Mouse (Mus musculus) liver, embryonic 15.5 days (tissue): ENCODE data around the gene Tesc. TPM values are rescaled to one million over a fixed set of nuclear protein-coding genes. Genes with fewer than 3 reads are reported as not detected.

Experiments
- ATAC-seq: fragments of 200-750 bp; cut with Nextera tagmentation; 2 replicates; pipeline ENCODE4 v1.8.0; 2017; ENCODE audit warnings: moderate number of reproducible peaks, mild to moderate bottlenecking, moderate library complexity; ENCODE audit not compliant: insufficient read depth
- H3K27ac ChIP-seq: fragments of 300-500 bp; sonication (generic); replicated peaks from 2 replicates; pipeline ENCODE4 v1.5.1; 2015; ENCODE audit warnings: mild to moderate bottlenecking, inconsistent platforms
- H3K27me3 ChIP-seq: fragments of 300-500 bp; sonication (generic); 2 replicates; pipeline ENCODE4 v1.6.1; 2015; ENCODE audit warnings: mild to moderate bottlenecking, inconsistent platforms
- H3K36me3 ChIP-seq: fragments of 300-500 bp; sonication (generic); replicated peaks from 2 replicates; pipeline ENCODE4 v1.6.1; 2015; ENCODE audit warnings: moderate library complexity, mild to moderate bottlenecking, inconsistent platforms
- H3K4me1 ChIP-seq: fragments of 300-500 bp; sonication (generic); replicated peaks from 2 replicates; pipeline ENCODE4 v1.6.1; 2015; ENCODE audit warnings: inconsistent platforms
- H3K4me2 ChIP-seq: fragments of 300-500 bp; sonication (generic); 2 replicates; pipeline ENCODE4 v1.6.1; 2015; ENCODE audit warnings: moderate library complexity, mild to moderate bottlenecking, inconsistent platforms
- H3K4me3 ChIP-seq: fragments of 300-500 bp; sonication (generic); replicated peaks from 2 replicates; pipeline ENCODE4 v1.5.1; 2015; ENCODE audit warnings: mild to moderate bottlenecking, inconsistent platforms
- H3K9ac ChIP-seq: fragments of 300-500 bp; sonication (generic); 2 replicates; pipeline ENCODE4 v1.6.1; 2015; ENCODE audit warnings: moderate library complexity, mild to moderate bottlenecking, inconsistent platforms
- H3K9me3 ChIP-seq: fragments of 300-500 bp; sonication (generic); replicated peaks from 2 replicates; pipeline ENCODE4 v1.6.1; 2016; ENCODE audit warnings: inconsistent platforms
- WGBS: fragments of 180-500 bp; shearing (Covaris S2); methylation state at CpG from one replicate; pipeline ENCODE4 v1.1.7; 2015; ENCODE audit warnings: mixed read lengths; ENCODE audit not compliant: insufficient replicate concordance; 5-methylcytosine and 5-hydroxymethylcytosine counted together
- polyA plus RNA-seq: library from polyadenylated mRNA; unstranded; fragments of >200 nt; fragmentation: Nextera tagmentation; extraction: Ambion mirVana; gene quantifications from 2 replicates; pipeline ENCODE4 v1.2.1, GENCODE M21; 2015

Tesc gene
- polyA plus RNA-seq = 1.6 and 2.2 TPM in 2 replicates

DNA sequence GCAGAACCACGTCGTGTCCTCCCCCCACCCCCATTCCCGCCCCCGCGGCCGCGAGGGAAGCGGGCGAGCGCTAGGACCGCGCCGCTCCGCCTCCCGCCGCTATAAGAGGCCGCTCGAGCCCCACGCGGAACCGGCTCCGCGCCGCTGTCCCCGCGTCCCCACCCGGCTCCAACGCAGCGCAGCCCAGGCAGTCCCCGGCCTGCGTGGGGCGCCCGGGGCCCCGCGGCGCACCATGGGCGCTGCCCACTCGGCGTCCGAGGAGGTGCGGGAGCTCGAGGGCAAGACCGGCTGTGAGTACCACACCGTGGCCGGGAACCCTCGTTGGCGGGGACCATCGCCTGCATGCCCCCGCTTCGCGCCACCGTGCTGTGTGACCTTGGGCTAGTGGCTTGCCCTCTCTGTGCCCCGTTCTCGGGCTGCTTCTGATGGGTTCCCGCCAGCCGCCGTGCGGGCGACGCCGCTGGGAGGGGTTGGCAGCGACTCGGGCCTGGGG lies at the start of gene Tesc:
Gene Tesc (plus strand): TSS at position 46 of the 493 bp plus-strand sequence.
- Histone ChIP-seq H3K4me3 (peak within 1 kb of the TSS; percentile 53), H3K36me3 (no peaks in the 10 kb centered on the region), H3K9ac (no peak within 1 kb of the TSS), H3K27ac (no peak within 1 kb of the TSS), H3K9me3 (no peaks in the 10 kb centered on the region), H3K4me1 (peaks cover 13% of the 10 kb centered on the region; the same call in 1 of the 2 replicates), H3K27me3 (peaks cover 69% of the 10 kb centered on the region), H3K4me2 (peak within 1 kb of the TSS; percentile 70)
- WGBS = under 1% methylated on average over 63 of the region's 63 CpGs
- ATAC-seq = no peak

DNA sequence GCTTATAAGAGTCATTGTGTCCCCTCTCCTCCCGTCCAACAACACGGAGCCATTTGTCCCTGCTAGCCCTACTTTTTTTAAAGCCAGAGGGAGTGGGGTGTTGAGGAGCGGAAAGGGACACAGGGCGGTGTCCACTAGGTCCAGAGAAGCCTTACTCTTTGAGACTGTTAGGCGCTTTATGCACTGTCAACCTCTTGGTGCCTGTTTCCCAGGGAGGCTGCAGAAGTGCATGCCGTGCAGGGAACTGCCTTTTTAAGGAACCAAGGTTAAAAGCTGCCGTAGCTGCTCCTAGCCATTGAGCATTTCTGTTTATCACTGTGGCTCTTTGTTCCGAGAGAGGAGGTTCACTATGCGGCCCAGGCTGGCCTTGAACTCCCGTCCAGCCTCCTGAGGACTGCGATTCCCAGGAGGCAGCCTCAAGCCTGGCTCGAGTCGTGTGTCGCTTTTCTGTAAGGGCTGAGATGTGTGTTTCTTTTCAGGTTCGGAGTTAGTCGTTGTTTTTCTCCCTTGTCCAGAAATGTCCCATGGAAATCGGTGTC lies 49.3 kb upstream of the Tesc start:
- Histone ChIP-seq H3K4me3 (peak overlapping the region; percentile 83), H3K36me3 (peaks cover 18% of the 10 kb centered on the region; the same call in 1 of the 2 replicates), H3K4me2 (peak overlapping the region; percentile 92), H3K9ac (no peak overlapping the region), H3K4me1 (peaks cover 51% of the 10 kb centered on the region), H3K9me3 (no peaks in the 10 kb centered on the region), H3K27me3 (peaks cover 28% of the 10 kb centered on the region), H3K27ac (peak overlapping the region; percentile 33; the same call in 1 of the 2 replicates)
- no peak for ATAC-seq
- WGBS = 60% methylated on average over 17 of the region's 17 CpGs

DNA sequence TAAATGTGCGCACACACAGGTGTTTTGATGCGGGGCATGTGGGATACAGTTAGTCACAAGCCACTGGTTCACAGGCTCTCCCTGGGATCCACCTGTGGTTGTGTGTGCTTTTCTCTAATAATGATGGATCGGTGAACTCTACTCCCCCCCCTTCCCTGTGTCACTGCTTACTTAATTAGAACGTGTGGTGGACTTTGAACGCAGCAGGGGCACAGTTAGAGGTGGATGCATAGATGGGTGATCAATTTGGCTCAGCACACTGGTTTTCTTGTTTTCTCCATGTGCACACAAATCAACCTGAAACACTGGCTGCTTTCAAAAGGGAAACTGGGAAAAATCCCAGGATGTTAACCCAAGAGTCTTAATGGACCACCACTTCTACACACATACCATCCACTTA lies 48.5 kb upstream of the Tesc start:
- Histone ChIP-seq H3K4me2 (no peak overlapping the region), H3K9ac (no peak overlapping the region), H3K4me3 (no peak overlapping the region), H3K9me3 (no peaks in the 10 kb centered on the region), H3K36me3 (peaks cover 18% of the 10 kb centered on the region; the same call in 1 of the 2 replicates), H3K4me1 (peaks cover 53% of the 10 kb centered on the region), H3K27ac (peak overlapping the region; percentile 33; the same call in 1 of the 2 replicates), H3K27me3 (peaks cover 28% of the 10 kb centered on the region)
- no peak for ATAC-seq
- WGBS = 73% methylated on average over 5 of the region's 5 CpGs

DNA sequence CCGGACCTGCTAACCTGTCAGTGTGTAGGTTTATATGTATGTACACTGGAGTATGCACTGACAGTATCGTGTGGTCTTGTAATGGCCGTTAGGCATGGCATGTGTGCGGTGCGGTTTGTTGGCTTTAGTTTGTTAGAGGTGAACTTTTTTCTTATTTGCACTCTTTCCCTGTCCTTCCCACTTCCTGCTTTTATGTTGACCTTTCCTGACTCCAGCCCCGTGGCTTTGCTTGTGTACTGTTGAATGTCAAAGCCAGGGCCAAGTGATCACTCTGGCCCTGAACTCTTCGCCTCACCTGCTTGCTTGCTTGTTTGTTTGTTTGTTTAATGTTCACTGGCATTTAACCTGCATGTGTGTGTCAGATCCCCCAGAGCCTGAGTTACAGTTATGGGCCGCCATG lies 46.6 kb upstream of the Tesc start:
- Histone ChIP-seq H3K4me2 (no peak overlapping the region), H3K27ac (peak overlapping the region; percentile 41; the same call in 1 of the 2 replicates), H3K27me3 (peaks cover 16% of the 10 kb centered on the region), H3K36me3 (peaks cover 18% of the 10 kb centered on the region; the same call in 1 of the 2 replicates), H3K4me1 (peaks cover 67% of the 10 kb centered on the region), H3K4me3 (no peak overlapping the region), H3K9ac (no peak overlapping the region), H3K9me3 (no peaks in the 10 kb centered on the region)
- 61% methylated on average over 8 of the region's 8 CpGs for WGBS
- ATAC-seq = peak; percentile 17; the same call in 1 of the 2 replicates

DNA sequence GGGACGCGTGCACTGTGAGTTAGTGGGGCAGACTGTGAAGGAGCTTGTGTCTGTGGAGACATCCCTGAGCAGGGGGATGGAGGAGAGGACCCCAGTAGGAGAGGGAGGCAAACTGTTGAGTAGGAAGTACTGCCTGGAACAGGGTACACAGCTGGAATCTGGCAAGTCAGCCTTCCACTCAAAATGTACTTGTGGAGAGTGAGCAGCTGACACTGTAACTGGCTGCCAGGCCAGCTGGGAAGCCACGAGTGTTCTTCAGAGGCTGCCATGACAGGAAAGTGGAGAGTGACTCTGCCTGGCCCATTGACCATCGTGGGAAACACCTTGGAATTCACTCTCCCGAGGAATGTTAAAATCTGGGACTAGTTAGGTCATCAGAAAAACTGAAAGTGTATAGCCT lies 45.6 kb upstream of the Tesc start:
- peaks cover 67% of the 10 kb centered on the region for H3K4me1 ChIP-seq
- 77% methylated on average over 5 of the region's 5 CpGs for WGBS
- H3K27me3 ChIP-seq = peaks cover 12% of the 10 kb centered on the region
- no peak overlapping the region for H3K4me3 ChIP-seq
- H3K27ac ChIP-seq = no peak overlapping the region
- no peak for ATAC-seq
- H3K9ac ChIP-seq = no peak overlapping the region
- no peak overlapping the region for H3K4me2 ChIP-seq
- peaks cover 18% of the 10 kb centered on the region for H3K36me3 ChIP-seq
- no peaks in the 10 kb centered on the region for H3K9me3 ChIP-seq

DNA sequence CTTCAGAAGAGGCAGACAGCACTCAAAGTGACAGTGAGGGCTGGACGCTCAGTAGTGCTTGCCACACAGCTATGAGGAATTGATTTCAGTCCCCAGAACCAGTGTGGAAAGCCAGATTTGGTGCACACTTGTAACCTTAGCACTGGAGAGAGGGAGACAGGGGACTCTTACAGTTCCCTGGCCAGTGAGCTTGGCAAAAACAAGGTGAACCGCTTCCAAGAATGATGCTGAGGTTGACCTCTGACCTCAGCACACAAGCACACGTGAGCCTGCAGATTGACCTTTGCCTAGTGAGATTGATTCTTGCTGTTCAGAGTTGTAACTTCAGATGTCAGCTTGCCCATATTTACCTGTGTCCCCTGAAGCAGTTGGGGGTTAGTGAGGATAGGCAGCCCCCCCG lies 41.2 kb upstream of the Tesc start:
- Histone ChIP-seq H3K9ac (no peak overlapping the region), H3K9me3 (no peaks in the 10 kb centered on the region), H3K4me3 (no peak overlapping the region), H3K27ac (0 out of 2 replicates have a peak overlapping the region, but pooled peaks have one; percentile 29), H3K4me2 (no peak overlapping the region), H3K27me3 (no peaks in the 10 kb centered on the region), H3K4me1 (peaks cover 39% of the 10 kb centered on the region), H3K36me3 (peaks cover 37% of the 10 kb centered on the region)
- peak; percentile 21; the same call in 1 of the 2 replicates for ATAC-seq
- WGBS = 55% methylated on average over 4 of the region's 4 CpGs

DNA sequence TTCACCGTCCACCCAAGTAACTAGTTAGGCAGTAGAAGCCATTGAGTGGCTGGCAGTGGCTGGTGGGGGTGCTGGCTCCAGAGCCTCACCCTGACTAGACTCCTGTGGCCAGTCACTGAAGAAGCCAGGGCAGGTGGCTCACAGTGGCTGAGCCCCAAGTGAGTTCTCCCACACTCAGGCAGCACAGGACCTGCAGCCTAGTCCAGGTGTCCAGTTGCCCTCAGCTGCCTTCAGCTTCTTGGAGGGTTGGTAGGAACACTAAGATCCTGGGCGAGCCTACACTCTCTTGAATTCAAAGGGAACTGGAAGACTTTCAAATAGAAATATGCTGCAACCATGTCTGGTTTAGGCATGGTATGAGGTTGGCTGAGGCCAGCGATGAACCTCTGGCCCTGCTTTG lies 39.7 kb upstream of the Tesc start:
- WGBS = 76% methylated on average over 3 of the region's 3 CpGs
- H3K27me3 ChIP-seq = no peaks in the 10 kb centered on the region
- no peaks in the 10 kb centered on the region for H3K9me3 ChIP-seq
- no peak overlapping the region for H3K27ac ChIP-seq
- peaks cover 32% of the 10 kb centered on the region for H3K36me3 ChIP-seq
- no peak overlapping the region for H3K4me3 ChIP-seq
- no peak overlapping the region for H3K4me2 ChIP-seq
- ATAC-seq = no peak
- H3K9ac ChIP-seq = no peak overlapping the region
- H3K4me1 ChIP-seq = peaks cover 32% of the 10 kb centered on the region

DNA sequence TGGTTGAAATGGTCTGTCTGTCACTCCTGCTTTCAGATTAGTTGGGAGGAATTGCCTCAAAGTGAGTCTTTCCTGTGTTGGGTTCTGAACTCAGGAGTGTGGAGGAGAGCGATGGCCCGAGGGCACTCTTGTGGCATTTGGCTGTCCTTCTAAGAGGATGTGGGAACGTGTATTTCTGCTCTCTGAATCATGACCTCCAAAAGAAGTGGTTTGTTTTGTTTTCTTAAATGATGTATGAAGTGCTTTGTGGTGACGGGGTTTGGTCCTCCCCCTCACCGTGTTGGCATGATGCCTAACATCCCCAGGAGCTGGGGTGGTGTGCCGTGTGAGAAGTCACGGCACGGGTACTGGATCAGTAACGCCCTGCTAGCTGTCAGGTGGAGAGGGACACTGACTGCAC lies 39.2 kb upstream of the Tesc start:
- Histone ChIP-seq H3K4me1 (peaks cover 32% of the 10 kb centered on the region), H3K27me3 (no peaks in the 10 kb centered on the region), H3K4me3 (no peak overlapping the region), H3K36me3 (peaks cover 30% of the 10 kb centered on the region), H3K27ac (no peak overlapping the region), H3K9ac (no peak overlapping the region), H3K4me2 (no peak overlapping the region), H3K9me3 (no peaks in the 10 kb centered on the region)
- WGBS = 81% methylated on average over 9 of the region's 9 CpGs
- no peak for ATAC-seq

DNA sequence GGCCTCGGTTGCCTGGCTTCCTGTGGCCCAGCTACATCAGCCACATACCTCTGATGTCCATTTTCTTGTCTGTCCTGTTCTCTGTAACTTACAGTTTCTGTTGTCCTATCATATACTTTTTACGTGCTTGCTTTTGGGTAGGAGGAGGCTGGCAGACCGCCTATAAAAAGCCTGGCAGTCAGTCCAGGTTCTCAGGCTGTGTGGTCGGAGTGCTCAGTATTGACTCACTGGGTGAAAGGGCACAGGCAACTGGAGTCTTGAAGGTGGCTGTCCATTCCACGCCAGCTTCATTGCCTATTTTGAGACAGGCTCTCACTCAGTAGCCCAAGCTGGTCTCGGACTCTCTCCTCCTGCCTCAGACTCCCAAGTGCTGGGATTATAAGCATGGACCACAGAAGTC lies 37.8 kb upstream of the Tesc start:
- Histone ChIP-seq H3K4me3 (no peak overlapping the region), H3K9ac (no peak overlapping the region), H3K4me1 (peaks cover 26% of the 10 kb centered on the region), H3K4me2 (no peak overlapping the region), H3K36me3 (peaks cover 35% of the 10 kb centered on the region), H3K27ac (no peak overlapping the region), H3K27me3 (no peaks in the 10 kb centered on the region), H3K9me3 (no peaks in the 10 kb centered on the region)
- ATAC-seq = no peak
- WGBS = 69% methylated on average over 6 of the region's 6 CpGs

DNA sequence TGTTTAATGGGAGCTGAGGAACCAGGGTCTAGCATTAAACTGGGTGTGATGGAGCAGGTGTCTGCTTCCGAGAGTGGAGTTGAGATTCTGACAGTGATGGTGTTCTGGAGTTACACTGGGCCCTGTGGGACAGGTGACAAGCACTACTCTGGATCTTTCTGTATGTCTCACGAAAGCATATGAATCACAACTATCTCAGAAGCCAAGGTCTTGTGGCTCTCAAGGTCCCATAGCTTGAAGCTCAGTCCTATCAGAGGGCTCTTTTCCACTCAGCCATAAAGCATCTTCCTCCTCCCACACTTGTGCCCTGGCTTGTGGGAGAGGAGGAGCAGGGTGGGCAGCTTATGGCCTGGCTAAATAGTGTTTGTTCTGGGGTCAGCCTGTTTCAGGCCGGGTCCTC lies 36.6 kb upstream of the Tesc start:
- H3K9ac ChIP-seq = no peak overlapping the region
- H3K4me1 ChIP-seq = peaks cover 16% of the 10 kb centered on the region
- no peak overlapping the region for H3K4me3 ChIP-seq
- no peak overlapping the region for H3K27ac ChIP-seq
- ATAC-seq = no peak
- no peaks in the 10 kb centered on the region for H3K9me3 ChIP-seq
- WGBS = 70% methylated on average over 3 of the region's 3 CpGs
- H3K36me3 ChIP-seq = peaks cover 35% of the 10 kb centered on the region
- H3K4me2 ChIP-seq = no peak overlapping the region
- no peaks in the 10 kb centered on the region for H3K27me3 ChIP-seq

DNA sequence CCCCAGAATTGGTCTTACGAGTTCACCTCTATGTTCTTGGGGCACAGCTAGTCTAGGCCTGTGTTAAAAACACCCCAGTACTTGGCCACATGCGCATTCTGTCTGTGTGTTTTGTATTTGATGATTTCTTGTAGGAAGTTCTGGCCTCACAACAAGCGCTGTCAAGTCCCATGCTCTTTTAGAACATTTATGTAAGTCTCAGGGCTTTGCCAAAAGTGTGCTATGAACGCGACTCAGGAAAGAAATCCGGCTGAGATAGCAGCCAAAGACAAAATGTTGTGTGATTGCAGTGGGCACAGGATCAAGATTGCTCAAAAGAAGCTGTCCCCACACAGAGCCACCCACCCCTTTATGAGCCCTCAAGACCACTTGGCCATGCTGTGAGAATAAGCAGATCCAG lies 34.0 kb upstream of the Tesc start:
- Histone ChIP-seq H3K36me3 (peaks cover 32% of the 10 kb centered on the region), H3K27ac (no peak overlapping the region), H3K9ac (no peak overlapping the region), H3K9me3 (no peaks in the 10 kb centered on the region), H3K4me2 (no peak overlapping the region), H3K4me1 (peaks cover 12% of the 10 kb centered on the region), H3K4me3 (no peak overlapping the region), H3K27me3 (no peaks in the 10 kb centered on the region)
- no peak for ATAC-seq
- 79% methylated on average over 6 of the region's 6 CpGs for WGBS
